Mouse (Mus musculus) forebrain, embryonic 15.5 days (tissue): ENCODE results near the gene Amz2. TPM values are rescaled to one million over a fixed set of nuclear protein-coding genes. Genes with fewer than 3 reads are reported as not detected.

ENCODE experiments used
- ATAC-seq: fragments of 200-750 bp; cut with Nextera tagmentation; replicated peaks from 2 replicates; pipeline ENCODE4 v1.8.0; 2017; ENCODE audit warnings: mild to moderate bottlenecking, moderate TSS enrichment, moderate library complexity
- H3K27ac ChIP-seq: fragments of 300-500 bp; sonication (generic); replicated peaks from 2 replicates; pipeline ENCODE4 v1.5.1; 2015; ENCODE audit warnings: mild to moderate bottlenecking, inconsistent platforms
- H3K27me3 ChIP-seq: fragments of 300-500 bp; sonication (generic); 2 replicates; pipeline ENCODE4 v1.6.1; 2015; ENCODE audit warnings: inconsistent platforms
- H3K36me3 ChIP-seq: fragments of 300-500 bp; sonication (generic); 2 replicates; pipeline ENCODE4 v1.6.1; 2015; ENCODE audit warnings: mild to moderate bottlenecking, inconsistent platforms
- H3K4me1 ChIP-seq: fragments of 300-500 bp; sonication (generic); 2 replicates; pipeline ENCODE4 v1.6.1; 2015; ENCODE audit warnings: inconsistent platforms
- H3K4me2 ChIP-seq: fragments of 300-500 bp; sonication (generic); replicated peaks from 2 replicates; pipeline ENCODE4 v1.6.1; 2015; ENCODE audit warnings: mild to moderate bottlenecking, inconsistent platforms
- H3K4me3 ChIP-seq: fragments of 300-500 bp; sonication (generic); 2 replicates; pipeline ENCODE4 v1.5.1; 2015; ENCODE audit warnings: mild to moderate bottlenecking, inconsistent platforms
- H3K9ac ChIP-seq: fragments of 300-500 bp; sonication (generic); replicated peaks from 2 replicates; pipeline ENCODE4 v1.6.1; 2015; ENCODE audit warnings: mild to moderate bottlenecking, inconsistent platforms
- H3K9me3 ChIP-seq: fragments of 300-500 bp; sonication (generic); 2 replicates; pipeline ENCODE4 v1.6.1; 2016; ENCODE audit warnings: inconsistent platforms
- WGBS: fragments of 180-500 bp; shearing (Covaris S2); methylation state at CpG from one replicate; pipeline ENCODE4 v1.1.7; 2015; ENCODE audit warnings: mixed read lengths; 5-methylcytosine and 5-hydroxymethylcytosine counted together
- polyA plus RNA-seq: library from polyadenylated mRNA; unstranded; fragments of >200 nt; fragmentation: Nextera tagmentation; extraction: Ambion mirVana; gene quantifications from 2 replicates; pipeline ENCODE4 v1.2.1, GENCODE M21; 2015

The Amz2 gene
- polyA plus RNA-seq, 1 experiment from 2014 or later: 67.3 TPM

DNA sequence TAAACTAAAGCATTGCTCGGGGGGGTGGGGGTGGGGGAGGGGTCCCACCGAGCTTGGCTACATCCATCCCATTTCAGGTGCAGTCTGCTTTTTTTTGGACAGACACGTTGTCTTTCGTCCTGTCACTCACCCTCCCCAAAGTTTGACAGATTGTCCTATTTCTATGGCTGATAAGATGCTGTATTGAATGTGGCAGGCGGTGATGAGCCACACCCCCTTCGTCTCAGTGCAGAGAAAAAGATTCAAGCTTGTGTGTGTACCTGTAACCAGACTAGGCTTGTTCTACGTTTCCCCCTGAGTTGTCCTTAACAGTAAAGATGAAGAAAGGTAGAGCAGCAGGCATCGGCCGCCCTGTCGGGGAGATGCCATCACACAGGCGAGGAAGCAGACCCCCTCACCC, 25.4 kb downstream of the Amz2 start:
- Histone ChIP-seq H3K4me3 (no peak overlapping the region), H3K9ac (no peak overlapping the region), H3K27ac (no peak overlapping the region), H3K36me3 (no peaks in the 10 kb centered on the region), H3K9me3 (no peaks in the 10 kb centered on the region), H3K27me3 (no peaks in the 10 kb centered on the region), H3K4me2 (no peak overlapping the region), H3K4me1 (no peaks in the 10 kb centered on the region)
- WGBS: 86% methylated on average over 11 of the region's 11 CpGs
- ATAC-seq: no peak

DNA sequence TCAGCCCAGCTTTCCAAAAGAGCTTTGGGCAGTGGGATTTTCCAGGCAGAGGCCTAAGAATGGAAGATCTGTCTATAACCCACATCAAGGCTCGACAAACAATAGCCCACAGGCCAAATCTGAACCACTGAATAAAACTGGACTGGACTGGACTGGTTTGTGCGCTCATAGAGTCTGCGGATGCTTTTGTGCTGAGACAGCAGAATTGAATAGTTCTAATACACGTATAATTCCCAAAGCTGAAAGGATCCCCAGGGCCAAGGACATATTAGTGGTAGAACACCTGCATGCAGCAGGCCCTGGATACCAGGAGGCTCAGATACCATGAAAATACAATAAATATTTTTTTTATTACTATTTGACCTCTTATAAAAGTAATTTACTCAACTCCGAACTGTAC, 30.5 kb downstream of the Amz2 start:
- no peaks in the 10 kb centered on the region for H3K27me3 ChIP-seq
- H3K36me3 ChIP-seq: no peaks in the 10 kb centered on the region
- H3K4me3 ChIP-seq: no peak overlapping the region
- no peak overlapping the region for H3K27ac ChIP-seq
- H3K4me1 ChIP-seq: no peaks in the 10 kb centered on the region
- no peak overlapping the region for H3K4me2 ChIP-seq
- no peak for ATAC-seq
- no peaks in the 10 kb centered on the region for H3K9me3 ChIP-seq
- 85% methylated on average over 5 of the region's 5 CpGs for WGBS
- no peak overlapping the region for H3K9ac ChIP-seq

DNA sequence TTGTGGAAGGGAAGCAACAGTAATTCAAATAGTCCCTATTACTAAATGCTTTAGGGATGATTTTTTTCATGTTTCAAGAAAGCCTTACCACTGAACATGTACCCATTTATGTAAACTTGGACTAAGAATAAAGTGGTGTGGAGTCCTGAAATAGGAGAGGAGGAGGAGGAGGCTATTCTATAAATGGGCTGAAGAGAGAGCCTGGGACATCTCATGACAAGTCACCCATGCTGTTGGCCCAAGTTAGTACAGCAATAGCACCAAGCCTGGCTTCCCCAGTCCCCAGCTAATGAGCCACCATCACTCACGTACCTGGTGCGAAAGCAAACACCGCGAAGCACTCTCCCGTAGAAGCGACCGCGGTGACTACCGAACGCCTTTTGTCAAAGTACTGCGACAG, 32.4 kb downstream of the Amz2 start:
- no peak overlapping the region for H3K9ac ChIP-seq
- no peaks in the 10 kb centered on the region for H3K27me3 ChIP-seq
- H3K4me3 ChIP-seq: no peak overlapping the region
- no peak overlapping the region for H3K27ac ChIP-seq
- no peak overlapping the region for H3K4me2 ChIP-seq
- H3K36me3 ChIP-seq: no peaks in the 10 kb centered on the region
- WGBS: 93% methylated on average over 11 of the region's 11 CpGs
- H3K4me1 ChIP-seq: no peaks in the 10 kb centered on the region
- no peaks in the 10 kb centered on the region for H3K9me3 ChIP-seq
- no peak for ATAC-seq

- no peaks in the 10 kb centered on the region for H3K4me1 ChIP-seq
- no peak overlapping the region for H3K9ac ChIP-seq
- H3K27ac ChIP-seq: no peak overlapping the region
- 82% methylated on average over 5 of the region's 5 CpGs for WGBS
- H3K36me3 ChIP-seq: no peaks in the 10 kb centered on the region
- ATAC-seq: no peak
- H3K9me3 ChIP-seq: no peaks in the 10 kb centered on the region
- H3K4me2 ChIP-seq: no peak overlapping the region
- H3K27me3 ChIP-seq: no peaks in the 10 kb centered on the region
- no peak overlapping the region for H3K4me3 ChIP-seq
These were observed 34.8 kb downstream of the Amz2 start for GRCm38 (mm10) chr11:109460586-109460985.

DNA sequence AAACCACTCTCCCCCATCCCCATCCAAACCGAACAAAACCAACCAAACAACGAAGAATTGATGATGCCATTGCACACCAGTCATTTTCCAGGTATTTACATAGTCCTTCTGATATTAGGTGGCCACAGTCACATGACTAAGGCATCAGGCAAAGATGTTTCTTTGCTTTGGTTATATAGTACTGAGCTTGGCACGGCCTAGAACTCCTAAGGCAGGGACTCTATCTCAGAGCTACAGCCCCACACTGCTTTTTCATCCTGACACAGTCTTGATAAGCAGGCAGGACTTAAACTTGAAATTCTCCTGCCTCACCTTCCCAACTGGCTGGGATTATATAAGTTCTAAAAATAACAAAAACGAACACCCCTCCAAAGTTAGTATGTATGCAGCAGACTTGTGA, 39.3 kb downstream of the Amz2 start:
- no peak overlapping the region for H3K4me3 ChIP-seq
- H3K27me3 ChIP-seq: no peaks in the 10 kb centered on the region
- no peaks in the 10 kb centered on the region for H3K4me1 ChIP-seq
- 93% methylated on average over 4 of the region's 4 CpGs for WGBS
- no peaks in the 10 kb centered on the region for H3K36me3 ChIP-seq
- H3K9me3 ChIP-seq: no peaks in the 10 kb centered on the region
- H3K9ac ChIP-seq: no peak overlapping the region
- no peak overlapping the region for H3K27ac ChIP-seq
- no peak overlapping the region for H3K4me2 ChIP-seq
- ATAC-seq: no peak

GRCm38 (mm10) chr11:109466987-109467386, 41.2 kb downstream of the Amz2 start:
- Histone ChIP-seq H3K9me3 (no peaks in the 10 kb centered on the region), H3K36me3 (no peaks in the 10 kb centered on the region), H3K27ac (no peak overlapping the region), H3K27me3 (no peaks in the 10 kb centered on the region), H3K4me1 (peaks cover 5% of the 10 kb centered on the region; the same call in 1 of the 2 replicates), H3K9ac (no peak overlapping the region), H3K4me2 (no peak overlapping the region), H3K4me3 (no peak overlapping the region)
- 87% methylated on average over 8 of the region's 8 CpGs for WGBS
- no peak for ATAC-seq

DNA sequence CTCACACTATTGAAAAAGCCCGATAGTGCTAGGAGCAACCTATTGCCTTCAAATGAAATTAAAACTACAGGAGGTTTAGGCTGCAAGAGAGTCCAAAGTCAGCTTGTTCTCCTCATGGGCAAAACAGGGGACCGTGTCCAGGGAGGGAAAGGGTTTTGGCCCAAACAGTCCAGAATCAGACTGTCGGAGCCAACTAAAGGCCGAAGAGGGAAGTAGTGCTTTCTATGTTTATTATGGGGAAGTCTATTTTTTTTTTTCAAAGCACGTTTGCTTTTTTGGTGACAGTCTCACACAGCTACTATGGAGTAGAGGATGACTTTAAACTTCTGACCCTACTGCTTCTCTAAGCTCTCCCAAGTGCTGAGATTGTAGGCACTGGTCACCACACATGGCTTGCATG, 42.4 kb downstream of the Amz2 start:
- H3K9me3 ChIP-seq: no peaks in the 10 kb centered on the region
- H3K4me1 ChIP-seq: peaks cover 10% of the 10 kb centered on the region
- H3K4me2 ChIP-seq: no peak overlapping the region
- no peaks in the 10 kb centered on the region for H3K27me3 ChIP-seq
- no peak overlapping the region for H3K27ac ChIP-seq
- H3K4me3 ChIP-seq: no peak overlapping the region
- WGBS: 92% methylated on average over 5 of the region's 5 CpGs
- H3K9ac ChIP-seq: no peak overlapping the region
- no peak for ATAC-seq
- no peaks in the 10 kb centered on the region for H3K36me3 ChIP-seq

DNA sequence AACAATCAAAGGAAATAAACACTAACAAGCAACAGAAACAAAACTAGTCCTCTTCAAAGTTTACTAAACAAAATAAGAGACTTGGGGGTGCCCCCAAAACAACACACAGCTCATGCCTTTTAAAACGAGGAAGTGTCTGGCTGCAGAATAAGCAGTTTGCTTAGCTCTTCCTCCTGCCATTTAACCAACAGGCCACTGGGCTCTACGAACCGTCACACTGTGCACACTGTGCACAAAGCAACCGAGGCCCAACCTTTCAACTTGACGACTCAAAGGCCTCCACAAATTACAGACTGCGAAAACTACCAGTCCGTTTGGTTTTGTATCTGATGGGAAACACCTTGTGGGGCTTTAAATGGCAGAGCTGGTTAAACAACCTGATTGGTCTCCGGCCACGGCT, 44.4 kb downstream of the Amz2 start:
- H3K9me3 ChIP-seq: no peaks in the 10 kb centered on the region
- no peak overlapping the region for H3K4me2 ChIP-seq
- H3K9ac ChIP-seq: no peak overlapping the region
- ATAC-seq: no peak
- no peaks in the 10 kb centered on the region for H3K36me3 ChIP-seq
- 69% methylated on average over 9 of the region's 9 CpGs for WGBS
- H3K4me3 ChIP-seq: no peak overlapping the region
- H3K27me3 ChIP-seq: no peaks in the 10 kb centered on the region
- no peak overlapping the region for H3K27ac ChIP-seq
- peaks cover 15% of the 10 kb centered on the region for H3K4me1 ChIP-seq

GRCm38 (mm10) chr11:109470921-109471861, 45.4 kb downstream of the Amz2 start:
- H3K9ac ChIP-seq: 0 out of 2 replicates have a peak overlapping the region, but pooled peaks have one; percentile 80
- H3K4me1 ChIP-seq: peaks cover 18% of the 10 kb centered on the region
- no peaks in the 10 kb centered on the region for H3K36me3 ChIP-seq
- no peaks in the 10 kb centered on the region for H3K27me3 ChIP-seq
- no peak for ATAC-seq
- H3K9me3 ChIP-seq: no peaks in the 10 kb centered on the region
- peak overlapping the region; percentile 86 for H3K4me2 ChIP-seq
- no peak overlapping the region for H3K27ac ChIP-seq
- 30% methylated on average over 15 of the region's 15 CpGs for WGBS
- peak overlapping the region; percentile 89 for H3K4me3 ChIP-seq

GRCm38 (mm10) chr11:109472171-109472691, 46.5 kb downstream of the Amz2 start:
- Histone ChIP-seq H3K4me3 (peak overlapping the region; percentile 89), H3K9me3 (no peaks in the 10 kb centered on the region), H3K27ac (no peak overlapping the region), H3K4me2 (peak overlapping the region; percentile 86), H3K4me1 (peaks cover 26% of the 10 kb centered on the region), H3K9ac (peak overlapping the region; percentile 80), H3K36me3 (no peaks in the 10 kb centered on the region), H3K27me3 (no peaks in the 10 kb centered on the region)
- ATAC-seq: no peak
- WGBS: under 1% methylated on average over 31 of the region's 33 CpGs

DNA sequence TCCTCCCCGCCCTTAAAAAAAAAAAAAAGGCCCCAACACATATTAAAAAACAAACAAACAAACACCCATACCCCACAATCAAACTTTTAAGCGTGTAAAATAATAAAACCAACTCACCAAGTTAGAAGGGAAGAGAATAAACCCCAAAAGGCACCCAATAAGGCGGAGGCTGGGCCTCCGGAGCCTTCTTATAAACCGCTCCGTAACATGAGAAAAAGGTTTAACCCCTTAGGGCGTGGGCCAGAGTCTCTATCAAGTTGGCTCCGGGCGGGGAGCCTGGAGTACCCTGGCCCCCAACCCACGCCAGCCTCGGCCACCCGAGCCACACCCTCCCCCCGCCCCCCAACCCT, 47.0 kb downstream of the Amz2 start:
- Histone ChIP-seq H3K27me3 (no peaks in the 10 kb centered on the region), H3K9ac (peak overlapping the region; percentile 80), H3K4me2 (peak overlapping the region; percentile 86), H3K27ac (peak overlapping the region; percentile 94), H3K4me3 (peak overlapping the region; percentile 89), H3K9me3 (no peaks in the 10 kb centered on the region), H3K36me3 (no peaks in the 10 kb centered on the region), H3K4me1 (peaks cover 29% of the 10 kb centered on the region)
- under 1% methylated on average over 13 of the region's 13 CpGs for WGBS
- no peak; the same call in 1 of the 2 replicates for ATAC-seq

GRCm38 (mm10) chr11:109473171-109474085, 47.7 kb downstream of the Amz2 start, which contains the start of the genes Arsg and Slc16a6:
TSS of gene Arsg (plus strand) at chr11:109473374.
TSS of gene Slc16a6 (minus strand) at chr11:109473598.
- Histone ChIP-seq H3K36me3 (no peaks in the 10 kb centered on the region), H3K4me1 (peaks cover 29% of the 10 kb centered on the region), H3K4me2 (peak within 1 kb of the TSS; percentile 86), H3K27ac (peak within 1 kb of the TSS; percentile 94), H3K9ac (peak within 1 kb of the TSS; percentile 80), H3K4me3 (peak within 1 kb of the TSS; percentile 89), H3K27me3 (no peaks in the 10 kb centered on the region), H3K9me3 (no peaks in the 10 kb centered on the region)
- peak; percentile 90 for ATAC-seq
- WGBS: under 1% methylated on average over 110 of the region's 111 CpGs
